Mouse (Mus musculus) stomach, postnatal 0 days (tissue): ENCODE measurements around the gene Ggta1. TPM values are rescaled to one million over a fixed set of nuclear protein-coding genes. Genes with fewer than 3 reads are reported as not detected.

Experiments used
- ATAC-seq: fragments of 200-750 bp; cut with Nextera tagmentation; 2 replicates; pipeline ENCODE4 v1.8.0; 2017; ENCODE audit not compliant: low FRiP score, low TSS enrichment
- DNase-seq: peaks from one replicate; pipeline ENCODE4 v3.0.0-alpha.2; 2016; ENCODE audit warnings: low spot score
- H3K27ac ChIP-seq: fragments of 300-500 bp; sonication (generic); replicated peaks from 2 replicates; pipeline ENCODE4 v1.5.1; 2014; ENCODE audit warnings: mild to moderate bottlenecking, control low read depth
- H3K27me3 ChIP-seq: fragments of 300-500 bp; sonication (generic); 2 replicates; pipeline ENCODE4 v1.6.1; 2014; ENCODE audit warnings: low read length; ENCODE audit not compliant: control insufficient read depth, insufficient read depth
- H3K36me3 ChIP-seq: fragments of 300-500 bp; sonication (generic); 2 replicates; pipeline ENCODE4 v1.6.1; 2014; ENCODE audit warnings: low read length, mixed read lengths; ENCODE audit not compliant: control insufficient read depth, insufficient read depth
- H3K4me1 ChIP-seq: fragments of 300-500 bp; sonication (generic); replicated peaks from 2 replicates; pipeline ENCODE4 v1.6.1; 2014; ENCODE audit warnings: antibody characterized with exemption; ENCODE audit not compliant: control insufficient read depth, insufficient read depth
- H3K4me2 ChIP-seq: fragments of 300-500 bp; sonication (generic); replicated peaks from 2 replicates; pipeline ENCODE4 v1.6.1; 2014; ENCODE audit warnings: low read depth, mild to moderate bottlenecking, control low read depth, moderate library complexity
- H3K4me3 ChIP-seq: fragments of 300-500 bp; sonication (generic); 2 replicates; pipeline ENCODE4 v1.5.1; 2014; ENCODE audit warnings: low read depth, low read length, control low read depth
- H3K9ac ChIP-seq: fragments of 300-500 bp; sonication (generic); 2 replicates; pipeline ENCODE4 v1.6.1; 2014; ENCODE audit warnings: mild to moderate bottlenecking, low read length, control low read depth, mixed read lengths
- H3K9me3 ChIP-seq: fragments of 300-500 bp; sonication (generic); 2 replicates; pipeline ENCODE4 v1.6.1; 2016; ENCODE audit warnings: low read length; ENCODE audit not compliant: control insufficient read depth
- CTCF ChIP-seq: IDR thresholded peaks from 2 replicates; pipeline ENCODE4 v1.5.1; 2016; ENCODE audit warnings: antibody characterized with exemption, low read depth, mild to moderate bottlenecking, moderate library complexity
- EP300 ChIP-seq: optimal IDR thresholded peaks from 2 replicates; pipeline ENCODE3; 2016; ENCODE audit warnings: antibody characterized with exemption
- WGBS: fragments of 180-500 bp; shearing (Covaris S2); extraction: QIAGEN DNeasy Blood & Tissue Kit; methylation state at CpG from one replicate; pipeline ENCODE4 v1.1.7; 2014; 5-methylcytosine and 5-hydroxymethylcytosine counted together
- polyA plus RNA-seq: library from polyadenylated mRNA; unstranded; fragments of >200 nt; fragmentation: Nextera tagmentation; extraction: Ambion mirVana; gene quantifications from 2 replicates; pipeline ENCODE4 v1.2.1, GENCODE M21; 2015

The Ggta1 gene
- polyA plus RNA-seq, 1 experiment from 2014 or later: 11.5 TPM

DNA sequence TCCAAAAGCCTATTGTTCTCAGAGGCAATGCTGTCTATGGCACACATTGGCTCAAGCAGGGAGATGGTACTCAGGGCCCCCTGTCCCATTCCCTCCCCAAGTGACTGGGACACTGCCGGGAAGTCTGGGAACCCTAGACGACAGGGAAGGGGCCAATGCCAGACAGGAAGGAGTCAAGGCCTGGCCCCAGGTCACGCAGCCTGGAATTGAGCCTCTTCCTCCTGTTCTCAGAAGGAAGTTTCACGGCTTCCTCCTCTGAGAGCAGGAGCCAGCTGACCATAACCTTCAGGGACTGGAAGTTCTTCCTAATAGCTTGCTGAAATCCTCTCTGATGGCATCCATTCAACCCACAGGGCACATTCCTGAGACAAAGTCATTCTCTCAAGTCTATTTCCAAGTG, 29.6 kb downstream of the Ggta1 start:
- H3K4me3 ChIP-seq: no peak overlapping the region
- no peak for TF ChIP-seq EP300
- no peak for TF ChIP-seq CTCF
- no peaks in the 10 kb centered on the region for H3K9me3 ChIP-seq
- H3K27ac ChIP-seq: peak overlapping the region; percentile 89
- 48% methylated on average over 4 of the region's 4 CpGs for WGBS
- H3K4me1 ChIP-seq: peaks cover 23% of the 10 kb centered on the region
- no peaks in the 10 kb centered on the region for H3K36me3 ChIP-seq
- DNase-seq: no peak
- no peak overlapping the region for H3K9ac ChIP-seq
- no peak overlapping the region for H3K4me2 ChIP-seq
- ATAC-seq: no peak
- H3K27me3 ChIP-seq: no peaks in the 10 kb centered on the region

DNA sequence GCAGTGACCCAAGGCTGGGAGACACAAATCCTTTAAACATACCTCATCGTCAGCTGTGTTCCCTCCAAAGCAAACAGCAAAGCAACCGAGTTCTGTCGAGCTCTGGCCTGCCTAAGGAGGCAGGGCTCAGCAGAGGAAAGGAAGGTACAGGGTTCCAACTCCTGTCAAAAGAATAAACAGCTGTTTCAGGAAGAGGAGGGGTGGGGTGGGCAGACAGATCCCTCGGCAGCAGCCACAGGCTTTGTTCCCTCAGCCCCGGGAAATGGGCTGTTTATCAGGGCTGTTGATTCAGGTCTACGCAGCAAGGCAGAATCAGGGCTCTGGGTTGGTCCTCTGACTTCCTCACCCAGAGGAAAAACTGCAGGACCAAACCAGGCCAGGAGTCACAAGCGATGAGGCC, 30.6 kb downstream of the Ggta1 start:
- DNase-seq: no peak

DNA sequence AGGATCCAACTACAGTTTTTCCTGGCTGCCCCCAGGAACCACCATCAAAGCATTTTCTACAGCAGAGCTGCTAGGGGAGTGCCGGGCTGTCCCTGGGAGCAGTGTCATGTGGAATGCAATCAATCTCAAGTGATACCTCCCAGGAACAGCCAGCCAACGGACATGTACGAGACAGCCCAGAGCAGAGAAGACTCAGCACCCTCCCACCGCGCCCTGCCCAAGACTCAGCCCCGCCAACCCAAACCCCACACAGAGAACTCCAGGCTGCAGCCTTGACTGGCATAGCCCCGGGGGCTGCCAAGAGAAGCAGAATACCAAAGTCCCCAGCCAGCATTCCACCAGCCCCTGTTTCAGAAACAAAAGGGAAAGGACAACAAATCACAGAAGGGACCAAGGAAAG, 31.0 kb downstream of the Ggta1 start:
- 12% methylated on average over 7 of the region's 7 CpGs for WGBS
- TF ChIP-seq EP300: no peak
- no peak for TF ChIP-seq CTCF
- peak; percentile 48; the same call in 1 of the 2 replicates for ATAC-seq
- Histone ChIP-seq H3K27me3 (no peaks in the 10 kb centered on the region), H3K9ac (peak overlapping the region; percentile 2; the same call in 1 of the 2 replicates), H3K9me3 (no peaks in the 10 kb centered on the region), H3K4me3 (peak overlapping the region; percentile 10; the same call in 1 of the 2 replicates), H3K36me3 (no peaks in the 10 kb centered on the region), H3K4me1 (peaks cover 23% of the 10 kb centered on the region), H3K27ac (peak overlapping the region; percentile 89), H3K4me2 (peak overlapping the region; percentile 33)
- peak; percentile 30 for DNase-seq

More for the DNA sequence above, 30.6 kb downstream of the Ggta1 start:
- Histone ChIP-seq H3K9me3 (no peaks in the 10 kb centered on the region), H3K4me3 (peak overlapping the region; percentile 10; the same call in 1 of the 2 replicates), H3K36me3 (no peaks in the 10 kb centered on the region), H3K4me1 (peaks cover 23% of the 10 kb centered on the region), H3K27me3 (no peaks in the 10 kb centered on the region), H3K9ac (peak overlapping the region; percentile 2; the same call in 1 of the 2 replicates), H3K4me2 (peak overlapping the region; percentile 33), H3K27ac (peak overlapping the region; percentile 89)
- 14% methylated on average over 7 of the region's 7 CpGs for WGBS
- ATAC-seq: 0 out of 2 replicates have a peak, but pooled peaks have one; percentile 48
- no peak for TF ChIP-seq EP300
- no peak for TF ChIP-seq CTCF

DNA sequence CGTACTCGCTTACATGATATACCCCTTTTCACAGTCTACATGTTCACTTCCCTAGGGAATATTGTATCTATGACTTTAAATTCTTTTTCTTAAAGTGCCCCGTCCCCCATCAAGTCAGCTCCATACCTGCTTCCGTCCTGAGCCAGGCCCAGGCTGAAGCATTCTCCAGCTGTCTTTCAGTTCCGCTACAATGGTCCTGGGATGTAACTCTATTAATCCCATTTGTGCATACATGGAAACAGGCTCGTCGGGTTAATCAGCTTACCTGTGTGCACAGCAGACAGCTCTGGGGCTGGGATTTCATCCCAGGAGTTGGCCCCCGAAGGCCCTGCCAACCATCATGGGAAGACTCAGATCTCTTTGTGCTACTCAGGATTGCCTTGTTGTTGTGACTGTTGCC, 32.2 kb downstream of the Ggta1 start:
- Histone ChIP-seq H3K27me3 (no peaks in the 10 kb centered on the region), H3K4me1 (peaks cover 23% of the 10 kb centered on the region), H3K4me2 (no peak overlapping the region), H3K9me3 (no peaks in the 10 kb centered on the region), H3K9ac (no peak overlapping the region), H3K36me3 (no peaks in the 10 kb centered on the region), H3K27ac (peak overlapping the region; percentile 24; the same call in 1 of the 2 replicates), H3K4me3 (no peak overlapping the region)
- 78% methylated on average over 8 of the region's 8 CpGs for WGBS
- TF ChIP-seq EP300 (no peak), CTCF (no peak)
- ATAC-seq (no peak), DNase-seq (no peak)

DNA sequence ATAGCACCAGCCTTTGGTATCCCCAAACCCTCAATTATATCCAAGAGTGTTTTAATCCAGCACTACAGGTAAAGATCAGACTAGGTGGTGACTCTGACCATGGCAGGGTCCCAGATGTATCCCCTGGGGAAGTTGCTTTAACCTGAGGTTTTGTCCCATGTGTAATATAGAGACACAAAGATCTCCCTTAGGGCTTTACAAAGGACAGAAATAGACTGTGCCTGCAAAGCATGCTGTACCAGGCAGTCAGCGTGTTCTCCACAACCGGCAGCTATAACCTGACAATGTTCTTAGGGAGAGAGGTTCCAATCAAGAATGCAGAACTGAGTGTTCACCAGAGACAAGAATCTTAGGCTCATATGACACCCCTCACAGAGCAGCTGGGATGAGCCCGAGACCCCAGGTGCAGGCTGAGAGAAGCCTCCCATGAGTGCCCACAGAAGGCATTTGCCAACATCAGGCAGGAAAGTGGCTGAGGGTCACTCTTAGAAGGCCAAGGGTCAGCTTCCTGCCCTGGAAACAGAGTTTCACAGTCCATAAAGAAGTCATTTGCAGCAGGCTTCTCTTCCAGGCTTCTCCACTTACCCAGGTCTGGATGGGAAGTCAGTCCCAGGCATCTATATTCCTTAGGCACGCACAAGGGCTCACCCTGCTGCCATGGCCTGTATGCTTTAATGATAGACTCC, 34.3 kb downstream of the Ggta1 start:
- no peak for ATAC-seq
- H3K4me1 ChIP-seq: peaks cover 13% of the 10 kb centered on the region
- H3K4me2 ChIP-seq: no peak overlapping the region
- no peaks in the 10 kb centered on the region for H3K27me3 ChIP-seq
- no peak for DNase-seq
- TF ChIP-seq EP300 (no peak), CTCF (no peak)
- no peak overlapping the region for H3K27ac ChIP-seq
- WGBS: 75% methylated on average over 4 of the region's 4 CpGs
- no peaks in the 10 kb centered on the region for H3K9me3 ChIP-seq
- H3K36me3 ChIP-seq: no peaks in the 10 kb centered on the region; the same call in 1 of the 2 replicates
- no peak overlapping the region for H3K9ac ChIP-seq
- H3K4me3 ChIP-seq: no peak overlapping the region

DNA sequence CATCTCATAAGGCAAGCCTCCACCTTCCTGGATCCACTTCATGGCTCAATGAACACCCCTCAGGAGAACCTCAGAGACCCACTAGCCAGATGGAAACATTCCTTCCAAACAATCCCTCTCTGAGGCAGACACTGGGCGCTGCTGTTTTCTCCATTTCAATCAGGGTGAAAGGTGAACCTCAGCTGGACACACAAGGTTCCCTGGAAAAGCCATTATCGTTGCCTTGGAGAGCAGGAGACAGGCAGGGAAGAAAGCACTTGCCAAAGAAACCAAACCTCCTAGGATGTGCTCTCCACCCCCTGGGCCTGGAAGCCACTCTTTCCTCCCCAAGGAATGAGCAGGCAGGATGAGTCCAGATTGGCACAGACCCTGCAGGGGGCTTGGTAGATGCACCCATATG, 35.5 kb downstream of the Ggta1 start:
- DNase-seq (no peak), ATAC-seq (no peak)
- no peaks in the 10 kb centered on the region for H3K9me3 ChIP-seq
- no peak overlapping the region for H3K27ac ChIP-seq
- H3K9ac ChIP-seq: no peak overlapping the region
- TF ChIP-seq EP300 (no peak), CTCF (no peak)
- peaks cover 2% of the 10 kb centered on the region for H3K4me1 ChIP-seq
- H3K4me3 ChIP-seq: no peak overlapping the region
- 35% methylated on average over 2 of the region's 2 CpGs for WGBS
- no peaks in the 10 kb centered on the region; the same call in 1 of the 2 replicates for H3K36me3 ChIP-seq
- no peak overlapping the region for H3K4me2 ChIP-seq
- H3K27me3 ChIP-seq: no peaks in the 10 kb centered on the region
